Mouse (Mus musculus) bone marrow, adult 2 months (tissue): ENCODE measurements around the gene 6030408B16Rik.

Experiments used
- CTCF ChIP-seq: fragments of 200-500 bp; IDR thresholded peaks from 2 replicates; pipeline ENCODE4 v1.5.1; 2011; ENCODE audit warnings: low read length, control low read depth; ENCODE audit not compliant: control insufficient read depth, insufficient read depth
- POLR2A ChIP-seq: fragments of 200-500 bp; IDR thresholded peaks from 2 replicates; pipeline ENCODE4 v1.6.1; 2011; ENCODE audit warnings: low read depth, mild to moderate bottlenecking, control low read depth, low read length, borderline replicate concordance; ENCODE audit not compliant: control insufficient read depth

DNA sequence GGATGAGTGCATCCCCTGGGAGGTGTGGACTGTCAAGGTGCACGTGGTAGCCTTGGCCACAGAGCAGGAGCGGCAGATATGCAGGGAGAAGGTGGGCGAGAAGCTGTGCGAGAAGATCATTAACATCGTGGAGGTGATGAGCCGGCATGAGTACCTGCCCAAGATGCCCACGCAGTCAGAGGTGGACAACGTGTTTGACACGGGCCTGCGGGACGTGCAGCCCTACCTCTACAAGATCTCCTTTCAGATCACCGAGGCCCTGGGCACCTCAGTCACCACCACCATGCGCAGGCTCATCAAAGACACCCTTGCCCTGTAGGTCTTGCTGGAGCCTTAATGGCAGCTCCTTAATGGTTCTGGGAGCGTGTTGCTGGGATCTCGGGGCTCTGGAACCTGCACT is 2.7 kb upstream of the 6030408B16Rik start:
- TF ChIP-seq CTCF: no peak
- TF ChIP-seq POLR2A: no peak
